In genomic region chr6:146585134-146585533, GRCm38 (mm10) we compare ENCODE assay signal across 28 mouse cellular contexts. TPM values are rescaled to one million over a fixed set of nuclear protein-coding genes. Genes with fewer than 3 reads are reported as not detected.
A peak's percentile ranks its signal among the peaks of the same experiment; 100 is the strongest.
DNase-seq lines count a peak whose midpoint lies in the region; ATAC-seq and TF ChIP-seq lines count a peak whose summit lies in the region.
"Had no signal": no experiment of that assay in that cellular context is flagged by ENCODE, and none has a peak within 500 bp of the region (broad histone marks: within the 10 kb centered on the region; RNA-seq: fewer than 3 reads in every experiment).

No protein-coding gene starts in this region.

- WGBS in midbrain, embryonic 11.5 days: 96% methylated on average over 5 of the region's 5 CpGs
- 89% methylated on average over 5 of the region's 5 CpGs for WGBS in midbrain, embryonic 14.5 days

- H3K4me1 ChIP-seq in midbrain, embryonic 11.5 days (ENCODE audit: control insufficient read depth, insufficient read depth, low read length): no peaks in the 10 kb centered on the region
- H3K4me1 ChIP-seq in midbrain, embryonic 14.5 days (ENCODE audit: control insufficient read depth, insufficient read depth, low read length): no peaks in the 10 kb centered on the region
- peaks cover 11% of the 10 kb centered on the region for H3K4me1 ChIP-seq in cortical plate, adult 2 months (ENCODE audit: control insufficient read depth, insufficient read depth, low read length)
- H3K4me1 ChIP-seq: forebrain, embryonic 10.5 days; forebrain, embryonic 13.5 days had no signal

- H3K27me3 ChIP-seq in midbrain, embryonic 11.5 days (ENCODE audit: control insufficient read depth, insufficient read depth, low read length): no peaks in the 10 kb centered on the region
- H3K27me3 ChIP-seq in midbrain, embryonic 14.5 days (ENCODE audit: control insufficient read depth, insufficient read depth, low read length): no peaks in the 10 kb centered on the region
- H3K27me3 ChIP-seq: CH12.LX; forebrain, embryonic 13.5 days; heart, embryonic 13.5 days; Patski had no signal

- H3K9me3 ChIP-seq in midbrain, embryonic 11.5 days (ENCODE audit: control insufficient read depth, low read length): no peaks in the 10 kb centered on the region
- no peaks in the 10 kb centered on the region for H3K9me3 ChIP-seq in midbrain, embryonic 14.5 days (ENCODE audit: control insufficient read depth, low read length)
- H3K9me3 ChIP-seq: forebrain, embryonic 10.5 days; forebrain, embryonic 13.5 days; G1E; heart, embryonic 13.5 days had no signal

- H3K36me3 ChIP-seq in midbrain, embryonic 11.5 days (ENCODE audit: control insufficient read depth, insufficient read depth, low read length): peaks cover 14% of the 10 kb centered on the region; the same call in 1 of the 2 replicates
- H3K36me3 ChIP-seq in midbrain, embryonic 14.5 days (ENCODE audit: control insufficient read depth, insufficient read depth, low read length): peaks cover 37% of the 10 kb centered on the region

- no peak overlapping the region for H3K4me3 ChIP-seq in midbrain, embryonic 11.5 days (ENCODE audit: low read depth, low read length)
- H3K4me3 ChIP-seq in midbrain, embryonic 14.5 days (replicated peaks; ENCODE audit: low read depth, low read length): no peak overlapping the region
- no peak overlapping the region for H3K4me3 ChIP-seq in cortical plate, adult 2 months (ENCODE audit: insufficient read depth, low read length)
- H3K4me3 ChIP-seq: forebrain, embryonic 10.5 days; forebrain, embryonic 13.5 days; heart, embryonic 13.5 days had no signal

- H3K9ac ChIP-seq in midbrain, embryonic 11.5 days (ENCODE audit: low read length): no peak overlapping the region
- no peak overlapping the region for H3K9ac ChIP-seq in midbrain, embryonic 14.5 days (replicated peaks; ENCODE audit: low read length)
- H3K9ac ChIP-seq: forebrain, embryonic 13.5 days; heart, embryonic 13.5 days; hindbrain, embryonic 14.5 days had no signal

- no peak overlapping the region for H3K4me2 ChIP-seq in midbrain, embryonic 11.5 days
- H3K4me2 ChIP-seq in midbrain, embryonic 14.5 days (ENCODE audit: low read length): no peak overlapping the region
- H3K4me2 ChIP-seq: forebrain, embryonic 13.5 days; heart, embryonic 13.5 days; hindbrain, embryonic 14.5 days had no signal

- DNase-seq in frontal cortex, postnatal 10 days (ENCODE audit: low spot score in 2 of 2): no peak
- peak; percentile 62 for DNase-seq in midbrain, embryonic 11.5 days (ENCODE audit: low spot score, missing footprints)
- no peak for DNase-seq in midbrain, embryonic 14.5 days
- no peak for DNase-seq in cerebellum, adult 8-10 months
- DNase-seq: adrenal gland, adult 8-10 months; adrenal gland, postnatal 25 days; B cell, adult 2 months; cerebellum, adult 11 months; cerebellum, adult 2 months; cerebellum, postnatal 10 days; cerebellum, postnatal 36 days; gastrocnemius, postnatal 25 days; heart, adult 18-20 months; heart, postnatal 14 days; heart, postnatal 4 days had no signal

- ATAC-seq in frontal cortex, adult (ENCODE audit: low TSS enrichment): peak; percentile 73
- no peak for ATAC-seq in midbrain, embryonic 11.5 days (ENCODE audit: low FRiP score)
- ATAC-seq in midbrain, embryonic 14.5 days (ENCODE audit: low FRiP score, low TSS enrichment): no peak
- ATAC-seq: forebrain, embryonic 13.5 days; forebrain, embryonic 16.5 days; hindbrain, postnatal 0 days; inflammation-experienced regulatory T-cells, adult 6 months; intestine, embryonic 16.5 days; Patski had no signal

- TF ChIP-seq CTCF in cortical plate, adult 2 months (IDR thresholded peaks at IDR 0.05; ENCODE audit: extremely low read depth, insufficient read depth, low read length): no peak

- H3K27ac ChIP-seq in midbrain, embryonic 11.5 days (ENCODE audit: low read depth, low read length): no peak overlapping the region
- no peak overlapping the region for H3K27ac ChIP-seq in midbrain, embryonic 14.5 days (replicated peaks; ENCODE audit: low read depth, low read length)
- H3K27ac ChIP-seq in cortical plate, adult 2 months (ENCODE audit: insufficient read depth, low read length): peak overlapping the region; percentile 45
- H3K27ac ChIP-seq: forebrain, embryonic 10.5 days; forebrain, embryonic 13.5 days; heart, embryonic 13.5 days; hindbrain, embryonic 14.5 days; hindbrain, postnatal 0 days had no signal

- TF ChIP-seq POLR2A in cortical plate, adult 2 months (IDR thresholded peaks at IDR 0.05; ENCODE audit: extremely low read depth, insufficient read depth, low read length): no peak

RNA-seq across cellular contexts. Expression of gene Ints13, which starts 7.5 kb away (rescaled TPM):
- polyA plus RNA-seq in midbrain, embryonic 11.5 days (2014; fragmentation: Nextera tagmentation; extraction: Ambion mirVana): 101 TPM in 2 replicates
- polyA plus RNA-seq in midbrain, embryonic 14.5 days (2014; fragmentation: Nextera tagmentation; extraction: Ambion mirVana): 37.9 and 53.9 TPM in 2 replicates
- 79.8 and 89.3 TPM in 2 replicates for polyA plus RNA-seq in cortical plate, adult 2 months (2012; rRNA removed)

RNA-seq across cellular contexts. Expression of gene Fgfr1op2, which starts 8.1 kb away (rescaled TPM):
- 77.1 and 78.9 TPM in 2 replicates for polyA plus RNA-seq in midbrain, embryonic 11.5 days (2014; fragmentation: Nextera tagmentation; extraction: Ambion mirVana)
- 41.5 and 52.3 TPM in 2 replicates for polyA plus RNA-seq in midbrain, embryonic 14.5 days (2014; fragmentation: Nextera tagmentation; extraction: Ambion mirVana)
- polyA plus RNA-seq in cortical plate, adult 2 months (2012; rRNA removed): 90.7 and 94.1 TPM in 2 replicates

RNA-seq across cellular contexts. Expression of gene Med21, which starts 57.2 kb away (rescaled TPM):
- polyA plus RNA-seq in midbrain, embryonic 11.5 days (2014; fragmentation: Nextera tagmentation; extraction: Ambion mirVana): 125 and 135 TPM in 2 replicates
- polyA plus RNA-seq in midbrain, embryonic 14.5 days (2014; fragmentation: Nextera tagmentation; extraction: Ambion mirVana): 103 and 105 TPM in 2 replicates
- polyA plus RNA-seq in cortical plate, adult 2 months (2012; rRNA removed): 70.6 and 73.0 TPM in 2 replicates

RNA-seq across cellular contexts. Expression of gene Tm7sf3, which starts 57.5 kb away (rescaled TPM):
- 26.2 and 28.9 TPM in 2 replicates for polyA plus RNA-seq in midbrain, embryonic 11.5 days (2014; fragmentation: Nextera tagmentation; extraction: Ambion mirVana)
- 23.9 and 31.6 TPM in 2 replicates for polyA plus RNA-seq in midbrain, embryonic 14.5 days (2014; fragmentation: Nextera tagmentation; extraction: Ambion mirVana)
- polyA plus RNA-seq in cortical plate, adult 2 months (2012; rRNA removed): 22.3 and 22.9 TPM in 2 replicates
